Mouse (Mus musculus) embryonic fibroblast, embryonic 13.5 days (primary cell): ENCODE measurements around the gene Scn5a. TPM values are rescaled to one million over a fixed set of nuclear protein-coding genes. Genes with fewer than 3 reads are reported as not detected.

Experiments used
- H3K27ac ChIP-seq: 2 replicates; pipeline ENCODE4 v1.5.1; 2012; ENCODE audit warnings: low read length, control low read depth, inconsistent platforms; ENCODE audit not compliant: insufficient read depth
- H3K4me1 ChIP-seq: 2 replicates; pipeline ENCODE4 v1.6.1; 2011; ENCODE audit warnings: low read length; ENCODE audit not compliant: control insufficient read depth, insufficient read depth
- H3K4me3 ChIP-seq: 2 replicates; pipeline ENCODE4 v1.5.1; 2011; ENCODE audit warnings: mild to moderate bottlenecking, control low read depth, low read length; ENCODE audit not compliant: insufficient read depth
- CTCF ChIP-seq: IDR thresholded peaks from 2 replicates; pipeline ENCODE4 v1.5.1; 2011; ENCODE audit warnings: mild to moderate bottlenecking, control low read depth, low read length, moderate library complexity, borderline replicate concordance; ENCODE audit not compliant: insufficient read depth
- POLR2A ChIP-seq: IDR thresholded peaks from 2 replicates; pipeline ENCODE4 v1.6.1; 2011; ENCODE audit warnings: low read depth, mild to moderate bottlenecking, control low read depth, low read length, moderate library complexity
- polyA plus RNA-seq: library from polyadenylated mRNA; stranded (reverse); fragments of >200 nt; gene quantifications from 2 replicates; pipeline ENCODE4 v1.2.4, GENCODE M21; 2011; ENCODE audit warnings: low read depth; ENCODE audit not compliant: missing spikeins, insufficient read length

Scn5a gene
- polyA plus RNA-seq, 1 experiment: not detected

- Histone ChIP-seq H3K4me1 (no peaks in the 10 kb centered on the region), H3K4me3 (no peak overlapping the region), H3K27ac (no peak overlapping the region)
- TF ChIP-seq CTCF: no peak
Observed at GRCm38 (mm10) chr9:119547128-119547527, 31.7 kb downstream of the Scn5a start.

GRCm38 (mm10) chr9:119540726-119541125 is 38.1 kb downstream of the Scn5a start:
- Histone ChIP-seq H3K4me1 (no peaks in the 10 kb centered on the region), H3K27ac (no peak overlapping the region), H3K4me3 (no peak overlapping the region)
- TF ChIP-seq POLR2A (no peak), CTCF (no peak)

GRCm38 (mm10) chr9:119537823-119538222 is 41.0 kb downstream of the Scn5a start:
- H3K4me1 ChIP-seq: no peaks in the 10 kb centered on the region
- TF ChIP-seq CTCF: no peak
- no peak for TF ChIP-seq POLR2A
- no peak overlapping the region for H3K4me3 ChIP-seq
- no peak overlapping the region for H3K27ac ChIP-seq

DNA sequence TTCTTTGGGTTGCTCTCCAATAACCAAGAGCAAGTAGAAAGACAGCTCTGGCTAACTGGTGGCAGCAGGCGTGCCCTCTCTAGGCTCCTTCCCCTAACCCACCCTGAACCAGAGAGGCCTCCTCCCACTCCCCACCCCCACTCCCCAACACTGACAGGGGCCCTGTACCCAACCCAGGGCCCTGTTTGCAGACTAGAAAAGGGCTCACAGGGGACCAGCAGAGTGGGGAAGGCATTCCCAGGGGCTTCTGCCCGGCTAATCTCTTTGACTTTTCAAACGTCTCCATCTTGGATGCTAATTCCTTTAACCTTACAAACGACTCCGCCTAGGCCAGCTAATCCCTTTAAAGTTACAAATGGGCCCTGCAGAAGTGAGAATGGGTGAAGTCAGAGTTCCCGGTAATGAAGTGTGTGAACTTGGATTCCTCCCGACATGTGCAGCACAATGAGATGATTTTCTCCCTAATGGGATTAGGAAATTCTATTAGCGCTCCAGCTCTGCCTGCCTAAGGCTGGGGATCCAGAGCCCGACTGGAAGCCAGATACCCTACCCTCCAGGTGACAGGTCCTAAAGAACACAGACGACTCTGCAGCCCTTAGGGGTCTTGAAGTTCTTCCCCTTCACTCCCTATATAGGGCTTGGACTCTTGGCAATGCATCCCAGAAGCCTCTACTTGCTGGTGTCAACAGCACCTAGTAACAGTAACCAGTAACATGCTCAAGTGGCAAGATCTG is 47.0 kb downstream of the Scn5a start:
- no peaks in the 10 kb centered on the region for H3K4me1 ChIP-seq
- no peak overlapping the region for H3K27ac ChIP-seq
- H3K4me3 ChIP-seq: no peak overlapping the region
- no peak for TF ChIP-seq CTCF
- TF ChIP-seq POLR2A: no peak

GRCm38 (mm10) chr9:119524511-119524910 is 54.3 kb downstream of the Scn5a start:
- no peak for TF ChIP-seq POLR2A
- no peak for TF ChIP-seq CTCF
- Histone ChIP-seq H3K4me1 (no peaks in the 10 kb centered on the region), H3K27ac (no peak overlapping the region), H3K4me3 (no peak overlapping the region)

DNA sequence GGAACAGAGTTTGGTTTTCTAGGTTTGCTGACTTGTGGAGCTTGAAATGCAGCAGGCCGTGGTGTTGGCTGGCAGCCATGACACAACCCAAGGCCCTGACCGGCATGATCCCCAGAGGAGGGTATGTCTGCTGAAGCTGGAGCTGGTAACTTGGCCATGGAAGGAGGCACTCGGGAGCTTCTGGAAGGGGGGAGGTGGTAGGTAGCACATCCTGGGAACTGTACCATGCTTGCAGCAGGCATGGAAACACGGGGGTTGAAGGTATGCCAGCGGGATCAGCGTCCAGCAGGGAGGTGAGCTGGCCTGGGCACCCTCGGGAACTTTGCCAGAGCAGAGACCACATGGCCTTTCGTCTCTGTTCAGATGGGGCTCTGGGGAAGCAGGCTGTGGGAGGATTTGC is 55.5 kb downstream of the Scn5a start:
- Histone ChIP-seq H3K4me1 (no peaks in the 10 kb centered on the region), H3K4me3 (no peak overlapping the region), H3K27ac (no peak overlapping the region)
- TF ChIP-seq POLR2A (no peak), CTCF (no peak)

GRCm38 (mm10) chr9:119519116-119519515 is 59.7 kb downstream of the Scn5a start:
- TF ChIP-seq CTCF: no peak
- no peak for TF ChIP-seq POLR2A
- no peak overlapping the region for H3K4me3 ChIP-seq
- no peak overlapping the region for H3K27ac ChIP-seq
- H3K4me1 ChIP-seq: no peaks in the 10 kb centered on the region

- no peaks in the 10 kb centered on the region for H3K4me1 ChIP-seq
- TF ChIP-seq POLR2A (no peak), CTCF (no peak)
Observed at GRCm38 (mm10) chr9:119518177-119518576, 60.6 kb downstream of the Scn5a start.

GRCm38 (mm10) chr9:119517467-119517866 is 61.3 kb downstream of the Scn5a start:
- no peak for TF ChIP-seq CTCF
- TF ChIP-seq POLR2A: no peak
- Histone ChIP-seq H3K4me1 (no peaks in the 10 kb centered on the region), H3K27ac (no peak overlapping the region), H3K4me3 (no peak overlapping the region)

More at GRCm38 (mm10) chr9:119518177-119518576, 60.6 kb downstream of the Scn5a start:
- H3K4me3 ChIP-seq: no peak overlapping the region
- H3K27ac ChIP-seq: no peak overlapping the region

DNA sequence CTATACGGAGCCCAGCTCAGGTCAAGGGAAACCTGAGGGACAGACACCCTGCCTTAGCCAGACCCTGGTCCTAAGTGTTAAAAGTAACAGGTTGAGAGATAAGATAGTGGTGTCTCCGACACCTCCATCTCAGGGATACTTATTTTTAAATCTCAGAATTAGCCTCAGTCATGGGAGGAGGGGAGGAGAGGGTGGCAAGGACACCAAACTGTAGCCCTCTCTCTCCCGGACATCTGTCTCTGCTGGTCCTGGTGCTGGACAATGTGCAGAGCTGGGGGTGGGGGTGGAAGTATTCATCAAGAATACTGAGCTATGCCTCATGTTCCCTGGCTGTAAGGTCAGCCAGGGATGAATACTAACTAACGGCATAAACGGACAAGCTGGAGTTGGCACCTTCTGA is 62.0 kb downstream of the Scn5a start:
- TF ChIP-seq POLR2A (no peak), CTCF (no peak)
- no peak overlapping the region for H3K4me3 ChIP-seq

GRCm38 (mm10) chr9:119515454-119515853 is 63.4 kb downstream of the Scn5a start:
- Histone ChIP-seq H3K27ac (no peak overlapping the region), H3K4me1 (no peaks in the 10 kb centered on the region), H3K4me3 (no peak overlapping the region)
- TF ChIP-seq CTCF (no peak), POLR2A (no peak)

More for the DNA sequence above, 62.0 kb downstream of the Scn5a start:
- H3K27ac ChIP-seq: no peak overlapping the region
- no peaks in the 10 kb centered on the region for H3K4me1 ChIP-seq
